Mouse (Mus musculus) c-Kit-negative CD71-positive TER-119-positive erythroid progenitor cells, embryonic 14.5 days (primary cell): ENCODE results near the gene Ctdsp1.

Experiments
- DNase-seq: peaks from one replicate; pipeline ENCODE4 v3.0.0-alpha.2; 2013; ENCODE audit warnings: low read depth, low spot score

Ctdsp1 gene

GRCm38 (mm10) chr1:74397268-74397918, 6.1 kb downstream of the Ctdsp1 start:
- DNase-seq = peak; percentile 95

DNA sequence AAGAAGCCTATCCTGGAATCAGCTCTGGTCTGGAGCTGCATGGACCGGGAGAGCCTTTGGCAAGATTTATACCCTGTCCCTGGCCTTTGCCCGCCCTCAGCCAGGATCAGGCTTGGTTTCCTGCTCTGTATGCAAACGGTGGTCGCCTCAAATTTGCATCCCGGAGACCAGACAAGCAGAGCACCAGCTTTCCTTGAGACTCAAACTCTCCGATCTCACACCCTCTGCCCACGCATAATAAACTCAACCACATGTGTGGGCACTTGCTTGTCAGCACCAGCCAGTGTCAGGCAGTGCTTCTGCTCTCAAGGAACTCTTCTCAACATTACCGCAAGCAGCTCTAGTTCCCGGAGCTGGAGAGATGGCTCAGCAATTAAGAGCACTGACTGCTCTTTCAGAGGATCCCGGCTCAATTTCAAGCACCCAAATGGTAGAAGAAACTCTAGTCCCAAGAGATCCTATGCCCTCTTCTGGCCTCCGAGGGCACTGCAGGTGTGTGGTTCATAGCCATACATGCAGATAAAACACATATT, 6.7 kb downstream of the Ctdsp1 start:
- peak; percentile 59 for DNase-seq

- DNase-seq = no peak
Measured at GRCm38 (mm10) chr1:74400531-74400930, 9.2 kb downstream of the Ctdsp1 start.

DNA sequence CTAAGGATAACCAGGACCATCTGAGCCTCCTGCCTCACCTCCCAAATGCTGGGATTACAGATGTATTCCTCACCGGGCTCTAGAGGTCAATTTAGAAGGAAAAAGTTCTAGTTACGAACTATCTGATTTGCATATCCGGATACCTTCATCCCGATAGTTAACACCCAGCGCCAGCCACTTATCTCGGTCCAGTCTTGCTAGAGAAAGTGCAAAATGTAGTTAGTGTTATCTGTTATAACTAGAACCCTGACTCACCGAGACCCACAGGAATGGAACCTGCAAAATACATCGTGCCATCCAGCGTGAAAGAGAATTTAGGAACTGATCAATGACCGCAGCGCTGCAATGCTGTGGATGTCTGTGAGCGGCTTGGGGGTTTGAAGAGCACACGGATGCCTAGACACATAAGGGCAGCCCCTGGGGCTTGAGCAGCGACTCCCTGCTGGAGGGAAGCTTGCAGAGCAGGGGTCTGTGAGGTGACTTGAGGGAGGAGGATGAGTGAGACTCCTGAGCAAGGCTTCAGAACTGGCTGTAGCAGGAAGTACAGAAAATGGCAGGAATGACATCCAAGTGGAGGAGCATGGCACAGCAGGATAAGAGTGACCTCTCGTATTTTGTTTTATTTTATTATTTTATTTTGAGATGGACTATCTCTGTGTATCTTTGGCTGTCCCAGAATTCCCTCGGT, 9.8 kb downstream of the Ctdsp1 start:
- no peak for DNase-seq

- no peak for DNase-seq
Measured at GRCm38 (mm10) chr1:74404206-74404605, 12.9 kb downstream of the Ctdsp1 start.

DNA sequence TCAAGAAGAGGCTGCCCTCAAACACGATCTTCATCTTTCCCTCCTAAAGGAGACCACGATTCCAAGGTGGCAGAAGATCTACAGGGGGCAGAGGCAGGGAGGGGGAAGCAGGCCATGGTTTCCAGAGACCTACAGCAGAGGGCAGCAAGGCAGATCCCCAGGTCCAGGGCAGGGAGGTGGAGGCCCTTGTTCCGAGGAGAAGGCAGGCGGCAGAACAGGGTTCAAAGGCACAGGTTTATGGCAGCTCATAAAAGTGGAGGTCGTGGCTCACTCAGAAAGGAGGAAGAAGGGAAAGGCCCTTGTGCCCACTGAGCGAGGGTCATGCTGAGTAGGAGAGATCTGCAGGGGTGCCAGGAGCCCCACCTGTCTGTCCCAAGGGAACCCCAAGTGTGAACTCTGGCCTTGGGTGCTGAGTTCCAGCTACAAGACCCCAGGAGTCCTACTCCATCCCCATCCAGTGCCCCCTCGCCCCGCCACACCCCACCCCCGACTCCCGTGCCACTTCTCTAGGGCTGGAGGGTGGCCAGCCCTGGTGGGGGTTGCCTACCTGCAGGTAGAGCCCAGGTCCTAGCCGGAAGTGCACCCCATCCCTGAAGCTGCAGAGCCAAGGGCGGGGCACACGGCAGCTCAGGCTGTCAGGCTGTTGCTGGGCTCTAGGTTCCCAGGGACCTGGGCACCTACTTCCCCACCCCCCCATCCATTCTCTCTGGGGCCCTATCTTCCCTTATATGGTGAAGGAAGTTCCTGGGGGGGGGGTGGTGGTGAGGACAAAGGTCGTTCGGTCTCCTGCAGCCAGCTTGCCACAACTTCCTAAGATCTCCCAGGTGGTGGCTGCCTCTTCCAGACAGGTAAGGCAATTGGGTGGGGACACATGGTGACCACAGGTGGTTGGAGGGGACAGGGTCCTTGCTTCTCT, 17.5 kb downstream of the Ctdsp1 start, which contains the start of gene Vil1:
Gene Vil1, plus strand, starts transcription at position 788 of the 916 bp plus-strand sequence.
- DNase-seq = no peak

DNA sequence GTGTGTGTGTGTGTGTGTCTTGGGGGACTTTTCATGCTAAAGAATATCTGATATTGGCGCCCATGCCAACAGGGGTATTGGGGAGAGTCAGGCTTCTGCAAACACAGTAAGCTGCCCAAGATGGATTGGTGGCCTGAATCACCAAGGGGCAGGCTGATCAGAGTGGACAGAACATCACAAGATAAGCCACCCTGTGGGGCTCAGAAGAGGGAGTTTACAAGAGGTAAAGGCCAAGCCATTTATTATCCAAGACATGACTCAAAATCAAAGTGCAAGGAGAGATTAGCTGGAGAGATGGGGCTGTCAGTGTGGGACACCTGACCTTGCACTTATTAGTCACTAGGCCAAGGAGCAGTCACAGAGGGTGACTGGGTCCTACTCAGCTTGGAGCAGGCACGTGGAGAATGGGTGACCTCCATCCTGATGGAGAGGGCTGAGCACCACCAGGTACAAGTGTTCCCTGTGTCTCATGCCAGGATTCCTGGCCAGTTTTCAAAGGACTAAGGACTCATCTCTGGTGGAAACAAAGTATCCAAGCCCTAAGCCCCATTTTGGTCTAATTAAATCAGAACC, 20.5 kb downstream of the Ctdsp1 start:
- no peak for DNase-seq

- no peak for DNase-seq
Measured at GRCm38 (mm10) chr1:74412711-74413110, 21.4 kb downstream of the Ctdsp1 start.

- no peak for DNase-seq
Measured at GRCm38 (mm10) chr1:74415143-74415542, 23.8 kb downstream of the Ctdsp1 start.

DNA sequence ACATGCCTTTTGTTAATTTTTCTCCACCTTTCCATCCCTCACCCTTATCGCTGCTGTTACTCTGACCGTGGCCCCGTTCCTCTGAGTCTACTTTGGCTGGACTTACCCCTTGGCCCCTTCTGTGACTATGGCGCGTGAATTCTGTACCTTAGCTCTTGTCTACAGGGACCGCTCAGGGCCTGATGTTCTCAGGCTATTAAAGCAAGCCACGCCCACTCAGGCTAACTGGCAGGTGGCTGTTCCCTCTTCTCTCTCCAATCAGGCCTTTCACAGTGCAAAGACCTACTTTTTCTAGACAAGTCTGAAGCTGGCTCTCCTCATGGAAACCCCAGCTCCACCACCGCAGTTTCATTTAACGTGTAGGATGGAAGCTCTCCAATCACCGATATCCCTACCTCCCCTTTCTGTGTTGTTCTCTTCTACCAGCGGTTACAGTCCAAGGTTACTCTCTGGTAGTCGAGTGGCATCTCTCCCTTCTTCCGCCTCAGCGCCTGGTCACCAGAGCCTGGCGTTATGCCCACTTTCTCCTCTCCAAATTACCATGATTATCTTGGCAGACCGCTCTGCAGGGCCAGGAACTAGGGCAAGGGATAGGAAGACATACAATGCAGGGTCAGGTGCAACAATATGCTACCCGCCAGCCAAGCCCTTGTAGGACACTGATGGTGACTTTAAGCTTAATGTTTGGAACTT, 27.6 kb downstream of the Ctdsp1 start:
- DNase-seq = no peak

DNA sequence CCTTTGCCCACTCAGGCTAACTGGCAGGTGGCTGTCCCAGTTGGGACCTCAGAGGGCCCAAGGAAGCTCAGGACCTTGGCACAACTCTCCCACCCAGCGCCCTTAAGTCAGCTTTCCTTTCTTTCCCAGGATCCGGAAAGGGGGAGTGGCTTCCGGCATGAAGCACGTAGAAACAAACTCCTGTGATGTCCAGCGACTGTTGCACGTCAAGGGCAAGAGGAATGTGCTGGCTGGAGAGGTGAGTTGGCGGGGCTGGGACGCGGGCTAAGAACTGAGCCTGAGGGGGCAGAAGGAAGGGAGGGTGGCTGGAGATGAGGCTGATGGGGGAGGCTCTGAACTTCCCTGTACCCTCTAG, 28.1 kb downstream of the Ctdsp1 start:
- no peak for DNase-seq

- DNase-seq = no peak
Measured at GRCm38 (mm10) chr1:74423147-74423546, 31.8 kb downstream of the Ctdsp1 start.

GRCm38 (mm10) chr1:74425845-74426244, 34.5 kb downstream of the Ctdsp1 start:
- no peak for DNase-seq

DNA sequence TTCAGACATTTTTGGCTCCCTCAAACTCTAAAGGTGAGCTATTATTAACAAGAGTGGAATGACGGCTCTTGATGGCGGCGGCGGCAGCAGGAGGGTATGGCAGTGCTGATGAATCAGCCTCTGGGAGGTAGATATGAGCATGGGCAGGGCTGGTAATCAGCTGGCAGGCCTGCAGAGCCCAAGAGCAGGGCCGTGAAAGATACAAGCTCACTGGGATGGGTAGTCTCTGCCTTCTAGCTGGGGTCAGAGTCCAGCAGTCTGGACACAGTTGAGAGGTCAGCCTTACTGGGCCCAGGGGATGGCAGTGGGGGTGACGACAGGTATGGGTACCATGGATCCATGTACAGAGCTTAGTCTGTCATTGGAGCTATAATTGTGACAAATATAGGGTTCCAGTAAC, 41.9 kb downstream of the Ctdsp1 start:
- DNase-seq = no peak

GRCm38 (mm10) chr1:74434596-74434995, 43.3 kb downstream of the Ctdsp1 start:
- DNase-seq = no peak

DNA sequence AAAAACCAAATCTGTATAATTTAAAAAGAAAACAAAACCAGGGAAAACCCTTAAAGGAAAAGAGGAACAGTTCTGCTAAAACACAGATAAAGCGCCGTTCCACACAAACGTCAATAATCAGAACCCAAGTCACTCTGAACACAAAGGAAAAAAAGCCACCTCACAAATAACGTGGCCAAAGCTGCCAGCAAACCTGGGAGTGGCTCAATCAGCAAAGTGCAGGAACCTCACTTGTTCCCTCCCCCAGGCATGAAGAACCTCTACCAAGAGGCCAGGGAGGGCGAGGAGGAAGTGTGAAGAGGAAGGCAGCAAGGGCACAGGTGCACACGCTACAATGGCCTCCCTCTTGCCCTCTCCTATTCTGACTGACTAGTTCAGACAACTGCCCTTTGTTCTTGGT, 44.3 kb downstream of the Ctdsp1 start:
- DNase-seq = no peak

GRCm38 (mm10) chr1:74437702-74438427, 46.6 kb downstream of the Ctdsp1 start:
- no peak for DNase-seq

GRCm38 (mm10) chr1:74439166-74439876, 48.0 kb downstream of the Ctdsp1 start:
- DNase-seq = no peak

GRCm38 (mm10) chr1:74444538-74444937, 53.2 kb downstream of the Ctdsp1 start:
- no peak for DNase-seq
